ENCODE assay signal across 31 mouse cellular contexts in genomic region chr13:80666186-80666713, GRCm38 (mm10).
DNase-seq lines count a peak whose midpoint lies in the region; ATAC-seq lines count a peak whose summit lies in the region.
"Had no signal": no experiment of that assay in that cellular context is flagged by ENCODE, and none has a peak within 500 bp of the region (broad histone marks: within the 10 kb centered on the region; RNA-seq: fewer than 3 reads in every experiment).

No protein-coding gene starts in this region.

- H3K4me1 ChIP-seq in kidney, embryonic 15.5 days = no peaks in the 10 kb centered on the region
- peaks cover 9% of the 10 kb centered on the region for H3K4me1 ChIP-seq in limb, embryonic 12.5 days (replicated peaks)
- no peaks in the 10 kb centered on the region; the same call in 1 of the 2 replicates for H3K4me1 ChIP-seq in neural tube, embryonic 13.5 days (replicated peaks)
- H3K4me1 ChIP-seq: forebrain, embryonic 10.5 days; heart, embryonic 12.5 days; hindbrain, embryonic 10.5 days; megakaryocyte, embryonic 14.5 days; midbrain, embryonic 15.5 days; stomach, embryonic 15.5 days had no signal

- H3K27me3 ChIP-seq in kidney, embryonic 15.5 days = no peaks in the 10 kb centered on the region
- no peaks in the 10 kb centered on the region for H3K27me3 ChIP-seq in limb, embryonic 12.5 days
- H3K27me3 ChIP-seq in neural tube, embryonic 13.5 days = no peaks in the 10 kb centered on the region
- H3K27me3 ChIP-seq: CH12.LX; heart, embryonic 12.5 days; megakaryocyte, embryonic 14.5 days; midbrain, embryonic 15.5 days; Patski; stomach, embryonic 15.5 days had no signal

- DNase-seq in kidney, postnatal 36 days = no peak
- DNase-seq in embryo, embryonic 11 days = peak; percentile 35
- no peak for DNase-seq in lung, postnatal 14 days
- DNase-seq: adrenal gland, adult 2 months; B cell, adult 2 months; cerebellum, adult 11 months; cerebellum, postnatal 10 days; gastrocnemius, postnatal 25 days; heart, adult 18-20 months; heart, postnatal 10 days; kidney, adult 11 months; kidney, postnatal 14 days; layer of hippocampus, postnatal 36 days; lung, adult 18-20 months; right cerebral cortex, adult 18-20 months; thymus, postnatal 36 days had no signal

- no peak overlapping the region for H3K9ac ChIP-seq in kidney, embryonic 15.5 days
- no peak overlapping the region for H3K9ac ChIP-seq in limb, embryonic 12.5 days (replicated peaks)
- H3K9ac ChIP-seq in neural tube, embryonic 13.5 days = no peak overlapping the region
- H3K9ac ChIP-seq: heart, embryonic 12.5 days; midbrain, embryonic 15.5 days; stomach, embryonic 15.5 days had no signal

- 39% methylated on average over 3 of the region's 3 CpGs for WGBS in kidney, embryonic 15.5 days
- WGBS in limb, embryonic 12.5 days = 13% methylated on average over 3 of the region's 3 CpGs
- WGBS in neural tube, embryonic 13.5 days = 33% methylated on average over 3 of the region's 3 CpGs

- no peaks in the 10 kb centered on the region for H3K36me3 ChIP-seq in kidney, embryonic 15.5 days
- H3K36me3 ChIP-seq in limb, embryonic 12.5 days = no peaks in the 10 kb centered on the region
- H3K36me3 ChIP-seq in neural tube, embryonic 13.5 days = no peaks in the 10 kb centered on the region
- H3K36me3 ChIP-seq: forebrain, embryonic 10.5 days; G1E; heart, embryonic 12.5 days; hindbrain, embryonic 10.5 days; midbrain, embryonic 15.5 days; stomach, embryonic 15.5 days had no signal

- no peaks in the 10 kb centered on the region for H3K9me3 ChIP-seq in kidney, embryonic 15.5 days (replicated peaks)
- no peaks in the 10 kb centered on the region for H3K9me3 ChIP-seq in limb, embryonic 12.5 days
- no peaks in the 10 kb centered on the region for H3K9me3 ChIP-seq in neural tube, embryonic 13.5 days
- H3K9me3 ChIP-seq: forebrain, embryonic 10.5 days; heart, embryonic 12.5 days; hindbrain, embryonic 10.5 days; midbrain, embryonic 15.5 days; stomach, embryonic 15.5 days had no signal

- ATAC-seq in kidney, embryonic 15.5 days (replicated peaks; ENCODE audit: low FRiP score) = peak; percentile 33; the same call in 1 of the 2 replicates
- peak; percentile 96 for ATAC-seq in limb, embryonic 12.5 days (ENCODE audit: insufficient number of reproducible peaks, insufficient read depth, low FRiP score, low TSS enrichment, low read depth)
- ATAC-seq in neural tube, embryonic 13.5 days (ENCODE audit: low read depth) = peak; percentile 76
- no peak for ATAC-seq in activated CD4-positive, CD25-positive, alpha-beta regulatory T cell, adult 4 months
- ATAC-seq: forebrain, embryonic 16.5 days; midbrain, embryonic 15.5 days; Patski had no signal

- no peak overlapping the region for H3K27ac ChIP-seq in kidney, embryonic 15.5 days
- H3K27ac ChIP-seq in limb, embryonic 12.5 days = no peak overlapping the region
- no peak overlapping the region for H3K27ac ChIP-seq in neural tube, embryonic 13.5 days (replicated peaks)
- H3K27ac ChIP-seq: forebrain, embryonic 10.5 days; hindbrain, embryonic 10.5 days; midbrain, embryonic 15.5 days; stomach, embryonic 15.5 days had no signal

- H3K4me2 ChIP-seq in kidney, embryonic 15.5 days = no peak overlapping the region
- H3K4me2 ChIP-seq in limb, embryonic 12.5 days = no peak overlapping the region
- no peak overlapping the region for H3K4me2 ChIP-seq in neural tube, embryonic 13.5 days
- H3K4me2 ChIP-seq: heart, embryonic 12.5 days; liver, embryonic 11.5 days; midbrain, embryonic 15.5 days; stomach, embryonic 15.5 days had no signal

- H3K4me3 ChIP-seq in kidney, embryonic 15.5 days (replicated peaks) = no peak overlapping the region
- H3K4me3 ChIP-seq in limb, embryonic 12.5 days (replicated peaks) = no peak overlapping the region
- no peak overlapping the region for H3K4me3 ChIP-seq in neural tube, embryonic 13.5 days
- H3K4me3 ChIP-seq: forebrain, embryonic 10.5 days; heart, embryonic 12.5 days; hindbrain, embryonic 10.5 days; megakaryocyte, embryonic 14.5 days; midbrain, embryonic 15.5 days; stomach, embryonic 15.5 days had no signal
